Mouse (Mus musculus): ENCODE data around the gene Nkd1. TPM values are rescaled to one million over a fixed set of nuclear protein-coding genes. Genes with fewer than 3 reads are reported as not detected.

Gene Nkd1
- total and polyA plus RNA-seq, 3 experiments = 0.05 TPM; not detected in 2

DNA sequence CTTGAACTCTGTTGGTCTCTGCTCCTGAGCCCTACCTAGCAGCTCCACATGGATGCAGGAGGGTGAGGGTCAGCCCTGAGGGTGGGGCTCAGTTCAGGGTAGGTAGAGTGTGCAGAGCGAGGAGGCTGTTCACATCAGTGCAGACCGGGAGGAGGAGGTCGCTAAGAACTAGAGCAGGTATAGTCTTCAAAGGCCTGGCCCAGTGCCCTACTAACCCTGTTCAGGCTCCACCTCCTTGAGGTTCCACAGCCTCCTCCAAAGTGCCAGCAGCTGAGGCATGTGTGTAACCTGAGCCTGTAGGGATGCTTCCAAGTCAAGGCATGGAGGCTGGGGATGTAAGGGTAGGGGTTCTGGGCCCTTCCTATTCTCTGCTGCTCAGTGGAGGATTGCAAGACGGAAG, 23.5 kb downstream of the Nkd1 start:
- H3K27me3 ChIP-seq (ENCODE audit: insufficient read depth, low read length) = no peaks in the 10 kb centered on the region; the same call in 1 of the 2 replicates
- H3K36me3 ChIP-seq (replicated peaks) = no peaks in the 10 kb centered on the region
- no peaks in the 10 kb centered on the region for H3K4me1 ChIP-seq (ENCODE audit: insufficient read depth, low read depth, low read length)
- ATAC-seq (ENCODE audit: extremely low read depth, insufficient number of reproducible peaks, low FRiP score, poor library complexity, severe bottlenecking) = no peak
- no peak overlapping the region for H3K4me3 ChIP-seq (ENCODE audit: low read depth, low read length)
- H3K9me3 ChIP-seq (replicated peaks) = peaks cover 2% of the 10 kb centered on the region; the same call in 1 of the 2 replicates
- no peak for DNase-seq (ENCODE audit: low spot score)
- TF ChIP-seq GATA1 (IDR thresholded peaks at IDR 0.05; ENCODE audit: borderline replicate concordance, low read length) = no peak
- TF ChIP-seq GATA2 (IDR thresholded peaks at IDR 0.05; ENCODE audit: borderline replicate concordance, low read depth, low read length) = no peak
- no peak for TF ChIP-seq POLR2AphosphoS5 (IDR thresholded peaks at IDR 0.05; ENCODE audit: insufficient replicate concordance, low read depth, low read length)
- no peak for TF ChIP-seq CTCF (IDR thresholded peaks at IDR 0.05; ENCODE audit: low read depth, low read length)
- TF ChIP-seq TAL1 (conservative IDR thresholded peaks at IDR 0.05; ENCODE audit: low read depth, low read length) = no peak

DNA sequence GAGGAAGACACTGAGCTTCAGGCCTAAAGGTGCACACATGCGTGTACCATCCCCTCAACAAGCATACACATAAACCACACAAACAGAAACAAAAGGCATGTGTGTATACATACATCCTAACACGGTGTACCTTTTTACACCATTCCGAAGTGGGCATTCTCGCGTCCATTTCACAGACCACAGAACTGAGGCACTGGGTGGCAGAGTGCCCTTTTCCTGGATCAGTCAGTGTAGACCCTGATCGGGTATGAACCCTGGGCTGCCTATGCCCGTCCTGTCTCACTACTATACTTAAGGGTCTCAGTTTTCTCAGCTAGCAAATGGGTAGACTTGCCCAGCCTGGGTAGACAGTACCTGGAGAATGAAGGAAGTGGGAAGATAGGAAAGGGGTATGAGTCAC, 24.3 kb downstream of the Nkd1 start:
- DNase-seq (ENCODE audit: low spot score) (no peak), ATAC-seq (ENCODE audit: extremely low read depth, insufficient number of reproducible peaks, low FRiP score, poor library complexity, severe bottlenecking) (no peak)
- H3K4me3 ChIP-seq (ENCODE audit: low read depth, low read length) = no peak overlapping the region
- TF ChIP-seq POLR2AphosphoS5 (IDR thresholded peaks at IDR 0.05; ENCODE audit: insufficient replicate concordance, low read depth, low read length) (no peak), GATA2 (IDR thresholded peaks at IDR 0.05; ENCODE audit: borderline replicate concordance, low read depth, low read length) (no peak), GATA1 (IDR thresholded peaks at IDR 0.05; ENCODE audit: borderline replicate concordance, low read length) (no peak), CTCF (IDR thresholded peaks at IDR 0.05; ENCODE audit: low read depth, low read length) (no peak), TAL1 (conservative IDR thresholded peaks at IDR 0.05; ENCODE audit: low read depth, low read length) (no peak)
- H3K36me3 ChIP-seq (replicated peaks) = no peaks in the 10 kb centered on the region
- H3K4me1 ChIP-seq (ENCODE audit: insufficient read depth, low read depth, low read length) = no peaks in the 10 kb centered on the region
- H3K9me3 ChIP-seq (replicated peaks) = peaks cover 2% of the 10 kb centered on the region; the same call in 1 of the 2 replicates
- H3K27me3 ChIP-seq (ENCODE audit: insufficient read depth, low read length) = no peaks in the 10 kb centered on the region; the same call in 1 of the 2 replicates

DNA sequence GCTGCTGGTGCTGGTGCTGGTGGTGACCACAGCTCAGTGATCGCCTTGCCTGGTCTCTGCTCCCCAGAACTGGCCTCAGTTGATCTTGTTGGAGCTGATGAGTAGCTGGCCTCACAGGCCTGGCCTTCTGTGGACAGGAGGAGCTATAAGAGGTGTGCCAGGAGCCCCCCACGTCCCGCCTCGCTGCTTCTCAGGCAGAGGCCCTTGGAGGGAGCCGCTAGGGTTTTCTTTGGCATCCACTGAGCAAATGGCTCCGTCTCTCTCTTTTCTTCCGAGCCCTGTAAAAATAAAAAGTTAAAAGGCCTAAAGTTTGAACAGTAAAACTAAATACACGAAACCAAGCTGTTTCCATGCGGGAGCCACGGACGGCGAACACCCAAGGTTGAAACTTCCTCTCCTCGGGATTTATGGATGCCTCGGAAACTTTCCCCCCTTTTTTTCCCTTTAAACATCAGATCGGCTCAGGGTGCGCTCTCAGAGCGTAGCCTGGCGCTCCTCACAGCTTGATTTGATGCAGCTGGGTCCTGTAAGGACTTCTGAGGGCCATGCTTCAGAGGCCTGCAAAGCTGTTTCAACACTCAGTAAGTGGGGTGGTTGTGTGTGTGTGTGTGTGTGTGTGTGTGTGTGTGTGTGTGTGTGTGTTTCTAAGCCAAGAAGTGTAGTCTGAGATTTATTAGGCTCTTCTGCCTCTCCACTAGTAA, 25.0 kb downstream of the Nkd1 start:
- DNase-seq (ENCODE audit: low spot score) (no peak), ATAC-seq (ENCODE audit: extremely low read depth, insufficient number of reproducible peaks, low FRiP score, poor library complexity, severe bottlenecking) (no peak)
- no peak for TF ChIP-seq CTCF (IDR thresholded peaks at IDR 0.05; ENCODE audit: low read depth, low read length)
- TF ChIP-seq POLR2AphosphoS5 (IDR thresholded peaks at IDR 0.05; ENCODE audit: insufficient replicate concordance, low read depth, low read length) = no peak
- TF ChIP-seq GATA2 (IDR thresholded peaks at IDR 0.05; ENCODE audit: borderline replicate concordance, low read depth, low read length) = no peak
- no peak for TF ChIP-seq GATA1 (IDR thresholded peaks at IDR 0.05; ENCODE audit: borderline replicate concordance, low read length)
- TF ChIP-seq TAL1 (conservative IDR thresholded peaks at IDR 0.05; ENCODE audit: low read depth, low read length) = no peak
- Histone ChIP-seq H3K36me3 (replicated peaks) (no peaks in the 10 kb centered on the region), H3K27me3 (ENCODE audit: insufficient read depth, low read length) (no peaks in the 10 kb centered on the region; the same call in 1 of the 2 replicates), H3K9me3 (replicated peaks) (0 out of 2 replicates have a peak, but pooled peaks cover under 1% of the 10 kb centered on the region), H3K4me3 (ENCODE audit: low read depth, low read length) (no peak overlapping the region), H3K4me1 (ENCODE audit: insufficient read depth, low read depth, low read length) (no peaks in the 10 kb centered on the region)

DNA sequence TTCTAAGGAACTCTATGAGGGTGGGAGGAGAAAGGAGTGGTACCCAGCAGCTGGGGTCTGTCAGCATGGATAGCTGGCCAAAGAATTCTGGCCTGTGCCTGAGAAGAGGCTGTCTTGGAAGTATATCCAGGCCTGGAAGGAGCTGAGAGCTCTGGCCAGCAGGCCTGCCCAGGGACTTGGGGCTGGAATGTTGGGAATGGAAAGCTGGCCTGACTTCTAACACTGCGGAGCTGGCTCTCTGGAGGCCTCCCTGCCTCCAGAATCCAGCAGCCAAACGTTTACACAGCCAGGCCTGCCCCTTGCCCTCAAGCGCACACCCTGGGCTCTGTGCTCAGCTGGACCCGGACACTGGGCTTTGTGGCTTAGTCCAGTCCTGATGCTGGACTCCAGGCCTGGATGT, 34.5 kb downstream of the Nkd1 start:
- H3K36me3 ChIP-seq (replicated peaks) = no peaks in the 10 kb centered on the region
- H3K4me1 ChIP-seq (ENCODE audit: insufficient read depth, low read depth, low read length) = no peaks in the 10 kb centered on the region; the same call in 1 of the 2 replicates
- no peak for TF ChIP-seq TAL1 (conservative IDR thresholded peaks at IDR 0.05; ENCODE audit: low read depth, low read length)
- TF ChIP-seq GATA2 (IDR thresholded peaks at IDR 0.05; ENCODE audit: borderline replicate concordance, low read depth, low read length) = no peak
- no peak for TF ChIP-seq POLR2AphosphoS5 (IDR thresholded peaks at IDR 0.05; ENCODE audit: insufficient replicate concordance, low read depth, low read length)
- TF ChIP-seq GATA1 (IDR thresholded peaks at IDR 0.05; ENCODE audit: borderline replicate concordance, low read length) = no peak
- TF ChIP-seq CTCF (IDR thresholded peaks at IDR 0.05; ENCODE audit: low read depth, low read length) = no peak
- DNase-seq (ENCODE audit: low spot score) (no peak), ATAC-seq (ENCODE audit: extremely low read depth, insufficient number of reproducible peaks, low FRiP score, poor library complexity, severe bottlenecking) (no peak)
- no peaks in the 10 kb centered on the region; the same call in 1 of the 2 replicates for H3K27me3 ChIP-seq (ENCODE audit: insufficient read depth, low read length)
- H3K9me3 ChIP-seq (replicated peaks) = no peaks in the 10 kb centered on the region
- no peak overlapping the region for H3K4me3 ChIP-seq (ENCODE audit: low read depth, low read length)

DNA sequence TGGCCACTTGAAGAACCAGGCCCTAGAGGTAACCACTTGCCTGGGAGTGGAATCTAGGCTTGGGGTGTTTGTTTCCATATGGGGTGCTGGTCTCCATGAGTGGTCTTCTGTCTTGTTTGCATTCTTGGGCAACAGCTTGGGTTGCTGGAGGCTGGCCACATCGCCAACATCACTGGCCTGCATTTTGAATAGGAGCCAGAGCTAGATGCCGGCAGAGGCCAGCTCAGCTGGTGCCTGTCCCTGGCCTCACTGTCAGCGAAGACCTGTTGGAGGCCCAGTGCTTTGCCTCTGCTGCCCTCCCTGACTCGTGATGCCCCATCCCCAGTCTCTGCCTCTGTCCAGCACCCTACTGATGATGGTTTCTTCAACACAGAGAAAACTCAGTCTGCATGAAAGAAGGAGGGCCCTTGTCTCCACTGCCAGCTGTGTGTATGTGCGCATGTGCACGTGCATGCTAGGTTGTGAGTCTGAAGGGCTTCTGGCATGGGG, 38.9 kb downstream of the Nkd1 start:
- H3K27me3 ChIP-seq (ENCODE audit: insufficient read depth, low read length) = no peaks in the 10 kb centered on the region; the same call in 1 of the 2 replicates
- ATAC-seq (ENCODE audit: extremely low read depth, insufficient number of reproducible peaks, low FRiP score, poor library complexity, severe bottlenecking) (no peak), DNase-seq (ENCODE audit: low spot score) (no peak)
- H3K36me3 ChIP-seq (replicated peaks) = no peaks in the 10 kb centered on the region
- H3K4me3 ChIP-seq (ENCODE audit: low read depth, low read length) = no peak overlapping the region
- H3K4me1 ChIP-seq (ENCODE audit: insufficient read depth, low read depth, low read length) = no peaks in the 10 kb centered on the region; the same call in 1 of the 2 replicates
- no peak for TF ChIP-seq POLR2AphosphoS5 (IDR thresholded peaks at IDR 0.05; ENCODE audit: insufficient replicate concordance, low read depth, low read length)
- no peak for TF ChIP-seq GATA1 (IDR thresholded peaks at IDR 0.05; ENCODE audit: borderline replicate concordance, low read length)
- TF ChIP-seq GATA2 (IDR thresholded peaks at IDR 0.05; ENCODE audit: borderline replicate concordance, low read depth, low read length) = no peak
- TF ChIP-seq TAL1 (conservative IDR thresholded peaks at IDR 0.05; ENCODE audit: low read depth, low read length) = no peak
- TF ChIP-seq CTCF (IDR thresholded peaks at IDR 0.05; ENCODE audit: low read depth, low read length) = no peak
- no peaks in the 10 kb centered on the region for H3K9me3 ChIP-seq (replicated peaks)

DNA sequence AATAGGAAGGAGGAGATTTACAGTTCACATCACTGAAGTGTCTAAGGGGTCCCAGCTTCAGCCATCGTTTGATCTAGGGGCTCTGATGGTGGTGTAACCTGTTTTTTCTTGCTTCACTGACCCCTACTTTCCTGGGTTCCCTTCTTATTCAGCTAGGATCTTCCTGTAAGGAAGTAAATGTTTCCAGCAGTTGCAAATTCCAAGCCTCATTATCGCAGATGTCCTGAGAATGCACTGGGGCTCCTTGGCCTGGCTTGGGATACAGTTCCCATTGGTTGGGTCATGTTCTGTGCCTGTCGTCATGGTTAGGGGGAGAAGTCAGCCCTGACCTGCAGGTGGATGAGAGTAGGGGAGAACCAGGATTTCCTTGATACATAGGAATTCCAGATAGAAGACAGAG, 40.2 kb downstream of the Nkd1 start:
- Histone ChIP-seq H3K4me1 (ENCODE audit: insufficient read depth, low read depth, low read length) (no peaks in the 10 kb centered on the region; the same call in 1 of the 2 replicates), H3K36me3 (replicated peaks) (no peaks in the 10 kb centered on the region), H3K4me3 (ENCODE audit: low read depth, low read length) (no peak overlapping the region), H3K9me3 (replicated peaks) (no peaks in the 10 kb centered on the region), H3K27me3 (ENCODE audit: insufficient read depth, low read length) (no peaks in the 10 kb centered on the region; the same call in 1 of the 2 replicates)
- ATAC-seq (ENCODE audit: extremely low read depth, insufficient number of reproducible peaks, low FRiP score, poor library complexity, severe bottlenecking) (no peak), DNase-seq (ENCODE audit: low spot score) (no peak)
- TF ChIP-seq GATA1 (IDR thresholded peaks at IDR 0.05; ENCODE audit: borderline replicate concordance, low read length) = no peak
- TF ChIP-seq CTCF (IDR thresholded peaks at IDR 0.05; ENCODE audit: low read depth, low read length) = no peak
- TF ChIP-seq POLR2AphosphoS5 (IDR thresholded peaks at IDR 0.05; ENCODE audit: insufficient replicate concordance, low read depth, low read length) = no peak
- TF ChIP-seq GATA2 (IDR thresholded peaks at IDR 0.05; ENCODE audit: borderline replicate concordance, low read depth, low read length) = no peak
- no peak for TF ChIP-seq TAL1 (conservative IDR thresholded peaks at IDR 0.05; ENCODE audit: low read depth, low read length)
